In the genomic region with DNA sequence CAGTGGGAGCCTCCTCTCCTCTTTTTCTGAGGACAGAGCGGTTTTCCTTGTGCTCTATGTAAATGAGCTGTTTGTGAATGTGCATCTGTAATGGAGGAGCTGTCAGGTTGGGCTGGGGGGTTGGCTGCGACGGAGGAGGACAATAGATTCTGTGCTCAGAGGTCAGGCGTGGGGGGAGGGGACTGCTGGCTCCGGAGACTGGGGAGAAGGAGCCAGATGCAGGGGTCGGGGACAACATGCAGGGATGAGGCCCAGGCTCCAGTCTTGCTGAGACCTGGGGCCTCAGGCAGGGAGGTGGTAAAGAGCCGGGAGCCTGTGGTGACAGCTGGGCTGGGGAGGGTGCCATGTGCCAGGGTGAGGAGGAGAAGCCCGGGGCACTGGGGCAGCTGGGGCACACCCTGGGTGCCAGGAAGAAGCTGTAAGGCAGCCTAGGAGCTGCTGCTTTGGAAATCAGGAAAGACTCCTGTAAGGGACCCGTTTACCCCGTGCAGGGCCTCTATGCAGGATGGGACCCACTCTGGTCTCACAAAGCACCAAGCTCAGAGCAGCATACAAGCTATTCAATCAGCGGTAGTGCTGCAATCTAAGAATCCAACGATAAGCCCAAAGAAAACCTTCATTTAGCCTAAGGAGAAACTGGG, we compare ENCODE assay signal across 9 mouse cellular contexts.
A peak's percentile ranks its signal among the peaks of the same experiment; 100 is the strongest.
DNase-seq lines count a peak whose midpoint lies in the region; ATAC-seq lines count a peak whose summit lies in the region.
"Had no signal": no experiment of that assay in that cellular context is flagged by ENCODE, and none has a peak within 500 bp of the region (broad histone marks: within the 10 kb centered on the region; RNA-seq: fewer than 3 reads in every experiment).

No protein-coding gene starts in this region.

- H3K27me3 ChIP-seq in embryonic facial prominence, embryonic 14.5 days (replicated peaks; ENCODE audit: control insufficient read depth, insufficient read depth, low read length) = peaks cover 5% of the 10 kb centered on the region; the same call in 1 of the 2 replicates
- H3K27me3 ChIP-seq in hindbrain, embryonic 16.5 days (replicated peaks; ENCODE audit: control insufficient read depth, insufficient read depth, low read length) = peaks cover 16% of the 10 kb centered on the region; the same call in 1 of the 2 replicates
- H3K27me3 ChIP-seq in neural tube, embryonic 12.5 days (replicated peaks) = peaks cover 58% of the 10 kb centered on the region

- no peak overlapping the region for H3K4me2 ChIP-seq in embryonic facial prominence, embryonic 14.5 days (ENCODE audit: low read depth, low read length)
- H3K4me2 ChIP-seq in hindbrain, embryonic 16.5 days (ENCODE audit: low read length) = no peak overlapping the region
- H3K4me2 ChIP-seq in neural tube, embryonic 12.5 days (replicated peaks) = peak overlapping the region; percentile 27

- WGBS in embryonic facial prominence, embryonic 14.5 days = 10% methylated on average over 11 of the region's 12 CpGs
- 5% methylated on average over 12 of the region's 12 CpGs for WGBS in hindbrain, embryonic 16.5 days
- 5% methylated on average over 12 of the region's 12 CpGs for WGBS in neural tube, embryonic 12.5 days

- no peak; the same call in 1 of the 2 replicates for ATAC-seq in embryonic facial prominence, embryonic 14.5 days (ENCODE audit: low read depth)
- ATAC-seq in hindbrain, embryonic 16.5 days = peak; percentile 65
- peak; percentile 75 for ATAC-seq in neural tube, embryonic 12.5 days (ENCODE audit: low FRiP score, low read depth)

- 0 out of 2 replicates have a peak, but pooled peaks cover 4% of the 10 kb centered on the region for H3K4me1 ChIP-seq in embryonic facial prominence, embryonic 14.5 days (ENCODE audit: control insufficient read depth, insufficient read depth, low read length)
- peaks cover 7% of the 10 kb centered on the region for H3K4me1 ChIP-seq in hindbrain, embryonic 16.5 days (ENCODE audit: control insufficient read depth, insufficient read depth, low read depth, low read length)
- H3K4me1 ChIP-seq in neural tube, embryonic 12.5 days = peaks cover 21% of the 10 kb centered on the region

- H3K9ac ChIP-seq in embryonic facial prominence, embryonic 14.5 days (ENCODE audit: low read depth, low read length) = no peak overlapping the region
- H3K9ac ChIP-seq in hindbrain, embryonic 16.5 days (ENCODE audit: low read depth, low read length) = no peak overlapping the region
- peak overlapping the region; percentile 38; the same call in 1 of the 2 replicates for H3K9ac ChIP-seq in neural tube, embryonic 12.5 days

- peak; percentile 38 to 68 for DNase-seq in cerebellum, postnatal 10 days
- no peak for DNase-seq in cerebellum, adult 9-11 months
- DNase-seq in embryonic facial prominence, embryonic 14.5 days (ENCODE audit: low spot score) = peak; percentile 31
- no peak for DNase-seq in adrenal gland, adult 18-20 months (ENCODE audit: low spot score in 2 of 2)
- no peak for DNase-seq in adrenal gland, adult 8-10 months
- no peak for DNase-seq in lung, postnatal 14 days
- DNase-seq: kidney, postnatal 14 days had no signal

- no peaks in the 10 kb centered on the region for H3K36me3 ChIP-seq in embryonic facial prominence, embryonic 14.5 days (ENCODE audit: control insufficient read depth, insufficient read depth, low read length)
- H3K36me3 ChIP-seq in hindbrain, embryonic 16.5 days (ENCODE audit: control insufficient read depth, insufficient read depth, low read length) = no peaks in the 10 kb centered on the region
- 0 out of 2 replicates have a peak, but pooled peaks cover 2% of the 10 kb centered on the region for H3K36me3 ChIP-seq in neural tube, embryonic 12.5 days

- H3K27ac ChIP-seq in embryonic facial prominence, embryonic 14.5 days (replicated peaks; ENCODE audit: low read depth, low read length) = no peak overlapping the region
- no peak overlapping the region for H3K27ac ChIP-seq in hindbrain, embryonic 16.5 days (ENCODE audit: low read depth, low read length)
- H3K27ac ChIP-seq in neural tube, embryonic 12.5 days = no peak overlapping the region

- no peak overlapping the region for H3K4me3 ChIP-seq in embryonic facial prominence, embryonic 14.5 days (ENCODE audit: low read depth, low read length)
- no peak overlapping the region for H3K4me3 ChIP-seq in hindbrain, embryonic 16.5 days (ENCODE audit: low read length)
- no peak overlapping the region for H3K4me3 ChIP-seq in neural tube, embryonic 12.5 days

- H3K9me3 ChIP-seq in embryonic facial prominence, embryonic 14.5 days (ENCODE audit: control insufficient read depth, low read length) = peaks cover 12% of the 10 kb centered on the region
- H3K9me3 ChIP-seq in hindbrain, embryonic 16.5 days (ENCODE audit: control insufficient read depth, low read length) = peaks cover 7% of the 10 kb centered on the region
- peaks cover 27% of the 10 kb centered on the region for H3K9me3 ChIP-seq in neural tube, embryonic 12.5 days

Comparison
In these comparisons a context has a peak if more than half of its experiments do, and no peak if none do; other contexts are left out.
1. DNase-seq: peak in cerebellum, postnatal 10 days (2 of 2) and embryonic facial prominence, embryonic 14.5 days (single experiment); none in cerebellum, adult 9-11 months (single experiment), adrenal gland, adult 18-20 months (0 of 2), adrenal gland, adult 8-10 months (single experiment) and lung, postnatal 14 days (single experiment).